Mouse (Mus musculus): ENCODE data around the gene Zfyve21. TPM values are rescaled to one million over a fixed set of nuclear protein-coding genes. Genes with fewer than 3 reads are reported as not detected.

The Zfyve21 gene
- total RNA-seq, 2 experiments from 2014 or later = 10.4 to 16.2 TPM

Other genes starting within 250 kb of the Zfyve21 start
- 10 to 100 TPM; 49.6 to 51.3 TPM for gene Mark3, start 239.6 kb upstream of the Zfyve21 start, total RNA-seq (2021)
- gene Ckb, start 141.8 kb upstream of the Zfyve21 start, total RNA-seq (2021) = 1 to 10 TPM; 7.9 to 8.3 TPM
- 1 to 10 TPM; 1.8 to 4.1 TPM for gene Trmt61a, start 136.1 kb upstream of the Zfyve21 start, total RNA-seq (2021)
- 10 to 100 TPM; 12.4 to 13.5 TPM for gene Bag5, start 100.9 kb upstream of the Zfyve21 start, total RNA-seq (2021)
- 10 to 100 TPM; 34.9 to 38.0 TPM for gene Apopt1, start 100.9 kb upstream of the Zfyve21 start, total RNA-seq (2021)
- gene Klc1, start 55.3 kb upstream of the Zfyve21 start, total RNA-seq (2021) = 10 to 100 TPM; 55.2 to 59.3 TPM
- gene Xrcc3, start 297 bp upstream of the Zfyve21 start, total RNA-seq (2021) = under 1 TPM; 0.43 to 0.47 TPM
- gene Ppp1r13b, start 93.9 kb downstream of the Zfyve21 start, total RNA-seq (2021) = 1 to 10 TPM; 7.2 to 7.5 TPM
- gene Atp5mpl, start 152.8 kb downstream of the Zfyve21 start, total RNA-seq (2021) = 100 to 1,000 TPM; 710 to 772 TPM
- gene Tdrd9, start 157.4 kb downstream of the Zfyve21 start, total RNA-seq (2021) = not detected
- gene Rd3l, start 167.1 kb downstream of the Zfyve21 start, total RNA-seq (2021) = not detected